Mouse (Mus musculus) telencephalon, adult 2 months (tissue): ENCODE data around the gene Ucn2.

Source experiments
- DNase-seq: peaks from one replicate; pipeline ENCODE4 v3.0.0-alpha.2; 2011; ENCODE audit warnings: low read depth, low spot score

Gene Ucn2

GRCm38 (mm10) chr9:108992085-108992469 lies 6.3 kb downstream of the Ucn2 start:
- no peak for DNase-seq

DNA sequence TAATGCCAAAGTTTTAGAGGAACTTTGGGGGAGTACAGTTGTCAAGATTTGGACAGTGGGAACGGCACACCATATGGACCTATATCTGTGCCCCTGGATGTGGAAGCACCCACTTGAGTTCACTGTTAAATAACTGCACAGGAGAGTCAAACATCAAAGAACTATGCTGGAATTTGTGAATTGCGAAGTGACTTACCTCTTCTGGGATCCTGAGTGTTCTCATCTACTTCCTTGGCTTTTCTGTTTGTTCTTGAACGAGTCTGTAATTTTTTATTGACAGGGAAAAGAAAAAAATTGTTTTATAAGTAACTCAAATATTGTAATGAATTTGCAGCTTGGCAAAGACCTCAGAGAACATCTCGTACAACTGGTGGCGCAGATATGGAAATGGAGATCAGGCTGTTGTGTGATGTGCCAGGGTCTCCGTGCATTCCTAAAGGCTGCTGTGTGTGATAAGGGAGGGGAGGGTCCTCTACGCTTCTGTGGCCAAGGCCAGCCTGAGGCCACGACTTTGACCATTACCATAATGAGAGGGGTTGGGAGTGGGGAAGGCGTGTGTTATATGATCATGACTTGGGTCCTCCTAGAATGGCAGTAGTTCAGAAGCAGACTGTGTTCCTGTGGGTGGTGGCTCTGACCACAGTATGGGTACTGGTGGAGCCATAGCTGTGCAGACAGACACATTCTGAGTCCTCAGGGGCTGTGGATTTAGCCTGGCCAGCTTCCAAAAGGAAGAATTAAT lies 7.0 kb downstream of the Ucn2 start:
- DNase-seq: no peak

- DNase-seq: no peak
These were observed 10.6 kb downstream of the Ucn2 start for GRCm38 (mm10) chr9:108996411-108996810.

GRCm38 (mm10) chr9:108998287-108999166 lies 12.7 kb downstream of the Ucn2 start:
- DNase-seq: no peak

DNA sequence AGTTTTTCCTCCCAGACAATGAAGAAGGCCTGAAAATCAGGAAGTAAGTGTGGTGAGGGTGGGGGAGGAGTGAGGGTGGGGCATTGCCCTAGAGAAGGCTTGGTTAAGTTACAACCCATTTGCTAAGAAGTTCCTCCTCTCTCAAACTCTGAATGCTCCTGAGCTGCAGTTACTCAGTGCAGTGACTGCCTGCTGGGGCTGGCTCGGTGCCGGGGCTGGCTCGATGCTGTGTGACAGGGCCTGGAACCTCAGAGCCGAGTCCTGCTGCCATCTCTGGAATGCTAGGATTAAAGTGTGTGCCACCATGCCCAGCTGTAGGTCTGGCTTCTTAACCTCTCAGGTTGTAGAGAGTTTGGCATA lies 13.3 kb downstream of the Ucn2 start:
- no peak for DNase-seq

- no peak for DNase-seq
These were observed 14.9 kb downstream of the Ucn2 start for GRCm38 (mm10) chr9:109000726-109001125.

- DNase-seq: no peak
These were observed 17.4 kb downstream of the Ucn2 start for GRCm38 (mm10) chr9:109003201-109003600.

DNA sequence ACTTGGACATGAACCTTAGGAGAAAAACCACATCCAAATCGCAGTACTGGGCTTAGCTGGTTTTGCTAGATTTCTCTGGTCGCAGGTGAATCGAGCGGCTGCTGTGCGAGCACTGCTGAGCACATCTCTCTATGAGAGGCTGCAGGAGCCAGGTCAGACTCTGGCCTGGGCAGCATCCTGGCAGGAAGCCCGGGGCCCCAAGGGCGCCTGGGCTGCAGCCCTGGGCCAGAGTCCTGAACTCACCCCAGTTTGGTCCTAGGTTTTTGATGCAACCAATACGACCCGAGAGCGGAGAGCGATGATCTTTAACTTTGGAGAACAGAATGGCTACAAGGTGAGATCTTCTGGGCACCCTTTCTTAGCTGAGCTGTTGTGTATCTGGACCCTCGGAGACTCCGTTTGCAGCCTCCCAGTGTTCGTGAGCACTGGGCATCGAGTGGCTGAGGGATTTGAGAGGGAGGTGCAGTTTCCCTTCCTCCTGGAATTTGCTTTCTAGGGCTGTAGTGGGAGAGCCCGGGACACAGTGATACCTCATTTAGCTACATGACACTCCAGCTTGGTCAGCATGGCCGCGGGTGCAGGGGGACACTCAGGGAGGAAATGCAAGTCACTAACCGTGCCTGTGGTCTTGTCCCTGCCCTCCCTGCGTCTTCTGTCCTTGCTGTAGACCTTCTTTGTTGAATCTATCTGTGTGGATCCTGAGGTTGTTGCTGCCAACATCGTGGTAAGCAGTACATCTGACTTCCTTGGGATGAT lies 21.4 kb downstream of the Ucn2 start:
- no peak for DNase-seq

GRCm38 (mm10) chr9:109008081-109008480 lies 22.3 kb downstream of the Ucn2 start:
- no peak for DNase-seq

- DNase-seq: peak; percentile 90
These were observed 23.3 kb downstream of the Ucn2 start for GRCm38 (mm10) chr9:109008994-109009635.

DNA sequence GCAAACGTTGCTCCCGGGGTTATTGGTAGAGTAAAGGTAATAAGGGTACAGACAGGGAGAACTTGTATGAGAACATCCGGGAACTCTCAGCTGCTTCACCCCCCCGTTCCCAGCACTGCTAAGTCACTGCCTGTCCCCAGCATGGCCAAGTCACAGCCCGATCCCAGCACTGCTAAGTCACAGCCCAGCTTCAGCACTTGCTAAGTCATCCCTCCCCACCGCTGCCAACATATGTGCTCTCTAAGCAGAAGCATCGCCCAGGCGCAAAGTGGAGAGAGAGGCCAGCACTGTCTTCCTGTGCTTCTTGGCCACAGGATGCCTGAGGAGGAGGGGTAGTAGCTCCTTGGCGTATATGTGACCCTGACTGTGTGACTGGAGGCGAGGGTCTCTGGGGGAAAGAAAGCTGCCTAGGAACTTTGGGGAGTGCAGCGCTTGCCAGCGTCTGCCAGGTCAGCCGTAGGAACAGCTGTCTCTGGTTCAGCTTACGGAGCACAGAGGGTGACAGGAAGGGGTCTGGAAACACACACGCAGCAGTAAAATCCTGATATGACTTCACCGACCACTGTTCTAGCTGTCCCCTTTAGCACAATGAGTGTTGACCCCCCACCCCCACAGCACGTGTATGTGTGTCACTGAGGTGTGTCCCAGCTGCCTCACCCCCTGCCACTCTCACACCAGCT lies 24.0 kb downstream of the Ucn2 start:
- peak; percentile 70 for DNase-seq

DNA sequence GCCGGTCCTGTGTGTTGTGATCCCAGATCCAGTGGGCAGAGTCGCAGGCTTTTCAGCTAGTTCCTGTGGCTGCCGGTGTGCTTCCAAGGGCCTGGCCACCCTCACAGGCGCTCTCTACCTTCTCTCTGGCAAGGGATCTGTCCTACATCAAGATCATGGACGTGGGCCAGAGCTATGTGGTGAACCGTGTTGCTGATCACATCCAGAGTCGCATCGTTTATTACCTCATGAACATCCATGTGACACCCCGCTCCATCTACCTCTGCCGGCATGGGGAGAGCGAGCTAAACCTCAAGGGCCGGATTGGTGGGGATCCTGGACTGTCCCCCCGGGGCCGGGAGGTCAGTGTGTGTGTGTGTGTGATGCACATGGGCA lies 24.5 kb downstream of the Ucn2 start:
- no peak for DNase-seq

DNA sequence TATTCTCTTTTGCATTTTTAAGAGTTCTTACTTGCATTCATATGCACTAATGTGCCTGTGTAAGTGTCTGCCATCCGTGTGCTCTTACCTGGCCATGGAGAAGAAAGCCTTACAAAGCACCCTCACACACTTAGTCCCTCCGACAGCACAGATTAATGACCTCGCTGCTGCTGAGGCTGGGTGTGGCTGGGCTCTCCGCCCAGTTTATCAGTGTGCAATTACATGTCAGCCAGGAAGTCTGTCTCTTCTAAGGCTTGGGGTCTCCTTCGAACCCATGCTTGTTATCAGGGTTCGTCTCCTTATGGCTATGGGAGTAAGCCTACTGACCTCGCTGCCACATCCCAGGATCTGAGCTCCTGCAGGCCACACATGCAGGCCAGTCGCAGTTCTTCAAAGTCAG lies 29.6 kb downstream of the Ucn2 start:
- DNase-seq: no peak

- no peak for DNase-seq
These were observed 31.3 kb downstream of the Ucn2 start for GRCm38 (mm10) chr9:109016973-109017604.

- no peak for DNase-seq
These were observed 35.6 kb downstream of the Ucn2 start for GRCm38 (mm10) chr9:109021428-109021827.

GRCm38 (mm10) chr9:109022866-109023685 lies 37.3 kb downstream of the Ucn2 start:
- DNase-seq: peak; percentile 79

- DNase-seq: no peak
These were observed 41.7 kb downstream of the Ucn2 start for GRCm38 (mm10) chr9:109027521-109027920.

GRCm38 (mm10) chr9:109028421-109028820 lies 42.6 kb downstream of the Ucn2 start:
- no peak for DNase-seq

- DNase-seq: no peak
These were observed 43.1 kb downstream of the Ucn2 start for GRCm38 (mm10) chr9:109028919-109029318.

- DNase-seq: no peak
These were observed 44.5 kb downstream of the Ucn2 start for GRCm38 (mm10) chr9:109030312-109030711.
